Mouse (Mus musculus): ENCODE results near the gene Stat5b. TPM values are rescaled to one million over a fixed set of nuclear protein-coding genes. Genes with fewer than 3 reads are reported as not detected.
"Not testable (repeated sequence)": the region's sequence is repeated elsewhere in the genome, so short reads cannot be mapped to it uniquely, and the experiment has no call there.

Gene Stat5b
- polyA plus RNA-seq, 1 experiment from 2014 or later = 14.0 TPM

DNA sequence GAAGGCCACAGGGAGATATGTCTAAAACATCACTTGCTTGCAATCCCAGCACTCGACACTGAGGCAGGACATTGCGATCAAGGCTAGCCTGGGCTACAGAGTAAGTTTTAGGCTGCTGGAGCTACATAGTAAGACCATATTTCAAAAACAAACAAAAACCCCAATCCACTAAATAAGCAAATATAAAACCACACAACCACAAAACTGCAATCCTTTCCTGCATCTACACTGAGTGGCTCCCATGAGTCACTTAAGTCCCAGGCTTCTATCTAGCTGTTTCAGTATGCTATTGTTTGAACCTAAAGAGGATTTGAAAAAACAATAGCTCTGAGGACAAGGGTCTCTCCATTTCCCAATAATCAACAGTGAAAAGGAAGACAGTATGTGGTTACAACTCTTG is 55.1 kb downstream of the Stat5b start:
- H3K27me3 ChIP-seq = no peaks in the 10 kb centered on the region
- no peak overlapping the region for H3K4me2 ChIP-seq (replicated peaks)
- 0 out of 2 replicates have a peak, but pooled peaks cover 3% of the 10 kb centered on the region for H3K4me1 ChIP-seq (replicated peaks)
- H3K9me3 ChIP-seq = no peaks in the 10 kb centered on the region
- 93% methylated on average over 2 of the region's 2 CpGs for WGBS
- H3K36me3 ChIP-seq = peaks cover 17% of the 10 kb centered on the region
- H3K9ac ChIP-seq (replicated peaks) = no peak overlapping the region
- no peak for ATAC-seq
- H3K27ac ChIP-seq = no peak overlapping the region
- no peak overlapping the region for H3K4me3 ChIP-seq (replicated peaks)

DNA sequence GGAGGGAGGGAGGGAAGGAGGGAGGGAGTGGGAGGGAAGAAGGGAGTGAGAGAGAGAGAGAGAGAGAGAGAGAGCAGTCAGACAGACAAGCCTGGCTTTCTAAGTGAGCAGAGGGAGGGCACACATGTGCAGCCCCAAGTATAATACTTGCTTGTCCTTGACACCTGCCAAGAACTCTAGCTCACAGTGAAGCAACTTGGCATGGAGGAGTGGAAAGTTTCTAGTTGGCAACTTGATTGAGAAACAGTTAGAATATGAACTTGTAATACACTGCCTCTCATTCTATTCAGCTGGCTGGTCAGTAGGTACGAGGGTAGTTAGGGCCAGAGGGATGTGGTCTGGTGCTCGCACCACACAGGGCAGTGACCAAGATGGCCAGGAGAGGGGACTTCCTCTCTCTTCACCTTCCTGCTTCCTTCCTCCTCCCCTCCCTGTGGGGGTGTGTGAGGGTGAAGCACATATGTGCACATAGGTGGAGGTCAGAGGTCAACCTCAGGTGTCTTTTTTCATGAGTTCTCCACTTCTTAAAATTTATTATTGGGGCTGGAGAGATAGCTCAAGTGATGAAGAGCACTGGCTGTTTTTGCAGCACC is 59.0 kb downstream of the Stat5b start:
- H3K4me1 ChIP-seq (replicated peaks) = no peaks in the 10 kb centered on the region
- H3K4me3 ChIP-seq (replicated peaks) = no peak overlapping the region
- H3K9me3 ChIP-seq = no peaks in the 10 kb centered on the region
- no peak overlapping the region for H3K4me2 ChIP-seq (replicated peaks)
- H3K36me3 ChIP-seq = peaks cover 33% of the 10 kb centered on the region
- no peak overlapping the region for H3K9ac ChIP-seq (replicated peaks)
- no peak for ATAC-seq
- H3K27me3 ChIP-seq = no peaks in the 10 kb centered on the region
- H3K27ac ChIP-seq = no peak overlapping the region
- 93% methylated on average over 2 of the region's 2 CpGs for WGBS

DNA sequence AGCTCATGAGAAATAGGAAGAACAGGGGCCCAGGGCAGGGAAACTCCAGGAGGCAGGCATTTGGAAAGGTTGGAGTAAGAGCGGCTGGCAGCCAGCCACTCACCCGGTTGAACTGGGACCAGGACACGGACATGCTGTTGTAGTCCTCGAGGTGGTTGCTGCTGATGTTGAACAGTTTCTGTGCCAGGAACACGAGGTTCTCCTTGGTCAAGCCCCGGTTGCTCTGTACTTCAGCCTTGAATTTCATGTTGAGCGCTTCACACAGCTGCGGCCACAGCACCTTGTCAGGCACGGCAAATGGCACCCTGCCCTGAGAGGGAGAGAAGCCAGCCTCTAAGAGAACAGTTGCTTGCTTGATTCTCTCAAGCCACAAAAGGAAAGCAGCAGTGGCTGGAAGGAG is 59.9 kb downstream of the Stat5b start:
- H3K36me3 ChIP-seq = peaks cover 33% of the 10 kb centered on the region
- H3K4me1 ChIP-seq (replicated peaks); ATAC-seq; H3K4me3 ChIP-seq (replicated peaks); H3K9me3 ChIP-seq; H3K27me3 ChIP-seq; H3K4me2 ChIP-seq (replicated peaks); H3K27ac ChIP-seq; H3K9ac ChIP-seq (replicated peaks): not testable (repeated sequence)
- WGBS = 90% methylated on average over 9 of the region's 9 CpGs

DNA sequence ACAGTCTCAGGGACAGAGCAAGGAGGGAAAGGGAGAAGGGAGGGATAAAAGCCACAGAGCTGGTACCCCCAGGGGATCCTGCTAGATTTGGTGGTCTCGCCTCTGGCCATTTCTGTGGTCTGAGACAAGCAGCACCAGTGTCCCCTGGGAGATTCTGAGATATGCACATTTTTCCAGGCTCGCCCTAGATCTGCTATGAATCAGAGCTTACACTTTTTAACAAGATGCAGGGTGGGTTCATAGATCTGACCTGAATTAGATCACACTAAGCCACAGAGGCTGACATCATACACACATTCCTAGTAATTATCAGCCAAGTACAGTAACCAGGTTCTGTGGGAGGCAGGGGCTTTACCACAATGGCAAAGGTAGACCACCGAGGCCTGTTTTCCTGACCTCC is 60.8 kb downstream of the Stat5b start:
- Histone ChIP-seq H3K27ac (0 out of 2 replicates have a peak overlapping the region, but pooled peaks have one; percentile 0), H3K4me2 (replicated peaks) (no peak overlapping the region), H3K36me3 (peaks cover 34% of the 10 kb centered on the region), H3K4me3 (replicated peaks) (no peak overlapping the region), H3K27me3 (no peaks in the 10 kb centered on the region), H3K9ac (replicated peaks) (no peak overlapping the region), H3K4me1 (replicated peaks) (no peaks in the 10 kb centered on the region), H3K9me3 (no peaks in the 10 kb centered on the region)
- 78% methylated on average over 3 of the region's 3 CpGs for WGBS
- ATAC-seq = no peak

DNA sequence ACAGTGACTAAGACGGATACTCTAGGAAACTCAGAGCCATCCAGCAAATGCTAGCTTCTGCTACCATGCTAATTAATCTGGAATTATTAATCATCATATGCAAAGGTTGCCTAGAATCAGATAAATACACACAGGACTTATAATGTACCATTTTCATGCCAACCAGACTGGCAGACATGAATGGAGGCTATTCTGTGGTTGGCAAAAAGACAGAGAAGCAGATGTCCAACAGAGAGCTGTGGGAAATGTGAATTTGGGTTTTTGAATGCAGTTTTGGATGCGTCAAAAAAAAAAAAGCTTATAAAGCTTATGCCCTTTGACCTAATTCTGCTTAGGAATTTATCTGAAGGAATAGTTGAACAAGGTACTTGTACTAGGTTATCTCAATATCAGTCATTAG is 64.8 kb downstream of the Stat5b start:
- WGBS = 91% methylated on average over 2 of the region's 2 CpGs
- Histone ChIP-seq H3K4me2 (replicated peaks) (no peak overlapping the region), H3K9ac (replicated peaks) (no peak overlapping the region), H3K4me3 (replicated peaks) (no peak overlapping the region), H3K27ac (no peak overlapping the region), H3K4me1 (replicated peaks) (no peaks in the 10 kb centered on the region), H3K9me3 (no peaks in the 10 kb centered on the region), H3K27me3 (no peaks in the 10 kb centered on the region), H3K36me3 (peaks cover 62% of the 10 kb centered on the region)
- ATAC-seq = no peak

DNA sequence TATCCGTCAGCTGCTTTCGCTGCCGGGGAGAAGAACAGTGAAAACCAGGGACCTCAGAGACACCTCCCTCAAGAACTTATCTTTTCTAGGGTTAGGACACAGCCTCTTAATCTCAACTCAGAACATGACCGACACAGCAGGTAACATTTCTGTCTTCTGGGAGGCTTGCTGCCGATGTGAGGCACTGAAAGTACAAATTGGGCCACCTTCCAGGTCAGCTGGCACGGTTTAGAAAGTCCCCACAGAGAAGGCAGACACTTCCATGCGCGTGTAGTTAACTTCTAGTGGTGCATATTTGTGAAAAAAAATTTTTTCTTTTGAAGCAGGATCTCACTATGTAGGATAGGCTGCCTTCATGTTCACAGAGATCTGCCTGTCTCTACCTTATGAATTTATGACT is 66.2 kb downstream of the Stat5b start:
- no peaks in the 10 kb centered on the region for H3K4me1 ChIP-seq (replicated peaks)
- no peak overlapping the region for H3K27ac ChIP-seq
- H3K4me2 ChIP-seq (replicated peaks) = no peak overlapping the region
- H3K9ac ChIP-seq (replicated peaks) = no peak overlapping the region
- no peak overlapping the region for H3K4me3 ChIP-seq (replicated peaks)
- peaks cover 62% of the 10 kb centered on the region for H3K36me3 ChIP-seq
- 88% methylated on average over 8 of the region's 8 CpGs for WGBS
- no peaks in the 10 kb centered on the region for H3K9me3 ChIP-seq
- no peak for ATAC-seq
- no peaks in the 10 kb centered on the region for H3K27me3 ChIP-seq

DNA sequence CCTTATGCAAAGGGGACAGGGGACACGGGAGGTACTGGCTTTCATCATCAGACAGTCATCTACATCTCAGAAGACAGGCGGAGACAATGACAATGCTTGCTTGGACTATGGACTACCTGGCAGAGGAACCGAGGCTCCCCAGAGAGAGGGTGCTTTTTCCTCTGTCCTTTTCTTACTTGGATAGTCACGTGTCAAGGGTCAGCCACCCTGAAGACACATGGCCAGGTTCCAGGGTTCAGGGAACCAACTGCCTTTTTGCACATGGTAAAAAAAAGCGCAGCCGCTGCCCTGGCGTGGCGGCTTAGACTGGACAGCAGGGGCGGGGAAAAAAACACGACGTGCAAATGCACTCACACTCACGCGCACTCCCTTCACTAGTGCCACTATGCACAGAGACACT is 68.0 kb downstream of the Stat5b start:
- no peaks in the 10 kb centered on the region for H3K4me1 ChIP-seq (replicated peaks)
- H3K9me3 ChIP-seq = no peaks in the 10 kb centered on the region
- no peak overlapping the region for H3K4me2 ChIP-seq (replicated peaks)
- H3K27ac ChIP-seq = no peak overlapping the region
- ATAC-seq = no peak
- peaks cover 53% of the 10 kb centered on the region for H3K36me3 ChIP-seq
- H3K27me3 ChIP-seq = no peaks in the 10 kb centered on the region
- 90% methylated on average over 13 of the region's 13 CpGs for WGBS
- H3K4me3 ChIP-seq (replicated peaks) = no peak overlapping the region
- H3K9ac ChIP-seq (replicated peaks) = no peak overlapping the region

DNA sequence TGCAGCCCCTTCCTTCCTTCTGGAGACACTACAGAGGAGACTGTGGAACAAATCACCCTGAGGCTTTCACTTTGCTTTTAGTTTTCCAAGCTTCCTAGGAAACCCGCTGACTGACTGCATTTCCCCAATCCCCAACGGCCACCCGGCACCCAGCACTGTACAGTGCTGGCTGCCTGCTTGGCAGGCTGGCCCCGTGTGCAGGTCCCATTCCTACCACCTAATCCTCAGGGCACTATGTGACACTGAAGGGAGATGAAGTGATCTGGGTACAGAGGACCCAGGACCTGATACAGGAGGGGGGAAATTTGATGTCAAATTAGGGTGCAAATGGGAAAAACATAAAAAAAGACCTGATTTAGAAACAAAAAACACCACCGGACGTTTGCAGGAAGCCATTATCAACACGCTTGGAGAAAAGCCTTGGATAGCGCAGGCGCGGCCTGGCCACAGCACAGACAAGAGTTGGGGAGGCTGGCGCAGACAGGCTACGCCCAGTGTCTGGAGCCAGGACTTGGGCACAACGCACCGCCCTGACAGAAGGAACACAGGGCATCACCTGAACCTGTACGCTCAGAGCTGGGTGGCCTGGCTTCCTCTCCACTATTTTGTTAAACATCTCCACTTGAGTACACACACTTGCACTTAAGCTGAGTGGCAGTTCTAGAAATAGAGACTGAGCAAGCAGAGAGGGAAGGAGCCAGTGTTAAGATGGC is 68.6 kb downstream of the Stat5b start:
- ATAC-seq = no peak
- Histone ChIP-seq H3K9ac (replicated peaks) (no peak overlapping the region), H3K36me3 (peaks cover 46% of the 10 kb centered on the region), H3K9me3 (no peaks in the 10 kb centered on the region), H3K4me3 (replicated peaks) (no peak overlapping the region), H3K4me2 (replicated peaks) (no peak overlapping the region), H3K4me1 (replicated peaks) (no peaks in the 10 kb centered on the region), H3K27me3 (no peaks in the 10 kb centered on the region), H3K27ac (no peak overlapping the region)
- WGBS = 91% methylated on average over 15 of the region's 15 CpGs

DNA sequence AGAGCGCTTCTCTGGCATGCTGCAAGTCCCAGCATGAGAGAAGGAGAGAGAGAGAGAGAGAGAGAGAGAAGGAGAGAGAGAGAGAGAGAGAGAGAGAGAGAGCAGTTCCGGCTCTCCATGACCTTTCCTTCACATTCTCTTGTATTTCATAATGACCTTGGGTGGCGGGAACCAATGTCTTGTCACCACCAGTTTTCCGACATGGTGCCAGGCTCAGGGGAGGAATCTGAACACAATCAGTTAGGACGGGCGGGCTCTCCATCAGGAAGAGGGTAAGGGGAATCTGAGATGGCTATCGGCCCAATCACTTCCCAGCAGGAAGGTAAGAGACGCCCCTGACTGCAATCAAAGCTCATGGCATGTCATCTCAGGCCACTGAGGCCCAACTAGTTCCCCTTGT is 70.3 kb downstream of the Stat5b start:
- Histone ChIP-seq H3K4me2 (replicated peaks) (no peak overlapping the region), H3K4me3 (replicated peaks) (no peak overlapping the region), H3K4me1 (replicated peaks) (no peaks in the 10 kb centered on the region), H3K27me3 (no peaks in the 10 kb centered on the region), H3K9ac (replicated peaks) (no peak overlapping the region), H3K36me3 (peaks cover 38% of the 10 kb centered on the region), H3K27ac (no peak overlapping the region), H3K9me3 (no peaks in the 10 kb centered on the region)
- ATAC-seq = no peak
- 88% methylated on average over 8 of the region's 8 CpGs for WGBS

DNA sequence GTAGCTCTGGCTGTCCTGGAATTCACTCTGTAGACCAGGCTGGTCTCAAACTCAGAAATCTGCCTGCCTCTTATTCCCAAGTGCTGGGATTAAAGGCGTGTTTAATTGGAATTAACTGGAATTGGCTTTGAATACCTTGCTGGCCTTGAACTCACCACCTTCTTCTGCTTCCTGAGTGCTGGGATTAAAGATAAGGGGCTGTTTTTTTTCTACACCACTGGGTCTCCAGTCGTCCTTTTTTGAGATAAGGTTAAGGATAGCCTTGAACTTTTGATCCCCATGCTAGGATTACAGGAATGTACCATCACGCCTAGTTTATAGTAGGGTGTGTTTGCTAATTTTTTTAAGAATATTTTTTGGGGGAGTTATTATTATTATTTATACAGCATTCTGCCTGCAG is 72.5 kb downstream of the Stat5b start:
- H3K27me3 ChIP-seq = no peaks in the 10 kb centered on the region
- H3K36me3 ChIP-seq = peaks cover 28% of the 10 kb centered on the region
- no peak overlapping the region for H3K9ac ChIP-seq (replicated peaks)
- ATAC-seq = no peak
- H3K4me1 ChIP-seq (replicated peaks) = no peaks in the 10 kb centered on the region
- H3K4me2 ChIP-seq (replicated peaks) = no peak overlapping the region
- no peak overlapping the region for H3K27ac ChIP-seq
- WGBS = 81% methylated on average over 3 of the region's 3 CpGs
- no peaks in the 10 kb centered on the region for H3K9me3 ChIP-seq
- H3K4me3 ChIP-seq (replicated peaks) = no peak overlapping the region

DNA sequence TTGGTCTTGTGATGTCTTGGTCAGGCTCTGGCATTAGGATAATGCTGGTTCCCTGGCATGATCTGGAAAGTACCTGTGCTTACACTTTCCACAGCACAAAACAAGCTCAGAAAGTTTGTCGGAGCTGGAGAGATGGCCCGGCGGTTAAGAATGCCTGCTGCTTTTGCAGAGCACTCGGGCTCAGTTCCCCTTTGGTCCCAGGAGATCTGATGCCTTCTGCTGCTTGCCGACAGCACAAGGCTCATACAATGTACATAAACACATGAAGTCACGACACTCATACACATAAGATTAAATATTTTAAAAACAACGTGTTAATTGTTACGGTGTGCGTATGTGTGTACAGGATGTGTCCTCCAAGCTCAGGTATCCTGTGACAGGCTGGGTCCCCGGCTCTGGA is 74.6 kb downstream of the Stat5b start:
- Histone ChIP-seq H3K36me3 (0 out of 2 replicates have a peak, but pooled peaks cover 10% of the 10 kb centered on the region), H3K4me1 (replicated peaks) (0 out of 2 replicates have a peak, but pooled peaks cover 2% of the 10 kb centered on the region), H3K4me3 (replicated peaks) (no peak overlapping the region), H3K4me2 (replicated peaks) (no peak overlapping the region), H3K27ac (no peak overlapping the region), H3K9ac (replicated peaks) (no peak overlapping the region), H3K9me3 (no peaks in the 10 kb centered on the region), H3K27me3 (no peaks in the 10 kb centered on the region)
- no peak for ATAC-seq
- 83% methylated on average over 10 of the region's 10 CpGs for WGBS

DNA sequence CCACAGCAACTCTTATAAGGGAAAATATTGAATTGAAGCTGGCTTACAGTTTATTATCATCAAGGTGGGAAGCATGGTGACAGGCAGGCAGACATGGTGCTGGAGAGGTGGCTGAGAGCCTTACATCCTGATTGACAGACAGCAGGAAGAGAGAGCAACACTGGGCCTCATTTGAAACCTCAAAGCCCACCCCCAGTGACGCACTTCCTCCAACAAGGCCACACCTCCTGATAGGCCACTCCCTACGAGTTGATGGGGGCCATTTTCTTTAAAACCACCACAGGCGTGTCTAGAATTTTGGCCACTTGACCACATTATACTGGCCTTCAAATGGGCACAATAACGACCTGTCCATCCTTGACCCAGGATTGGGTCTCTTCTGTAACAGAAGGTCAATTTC is 76.3 kb downstream of the Stat5b start:
- 0 out of 2 replicates have a peak, but pooled peaks cover 1% of the 10 kb centered on the region for H3K36me3 ChIP-seq
- no peak for ATAC-seq
- H3K27ac ChIP-seq = no peak overlapping the region
- no peak overlapping the region for H3K4me2 ChIP-seq (replicated peaks)
- WGBS = 80% methylated on average over 4 of the region's 4 CpGs
- H3K9me3 ChIP-seq = no peaks in the 10 kb centered on the region
- peaks cover 8% of the 10 kb centered on the region; the same call in 1 of the 2 replicates for H3K4me1 ChIP-seq (replicated peaks)
- no peaks in the 10 kb centered on the region for H3K27me3 ChIP-seq
- no peak overlapping the region for H3K9ac ChIP-seq (replicated peaks)
- no peak overlapping the region for H3K4me3 ChIP-seq (replicated peaks)
